Mouse (Mus musculus) heart, adult 2 months (tissue): ENCODE data around the gene Borcs6.

Experiments used
- CTCF ChIP-seq: fragments of 200-600 bp; IDR thresholded peaks from 2 replicates; pipeline ENCODE4 v1.8.1; 2022; ENCODE audit warnings: antibody characterized with exemption, mild to moderate bottlenecking, moderate library complexity
- EP300 ChIP-seq: fragments of 200-500 bp; IDR thresholded peaks from 2 replicates; pipeline ENCODE4 v1.6.1; 2011; ENCODE audit warnings: low read depth, low read length, control low read depth; ENCODE audit not compliant: insufficient read depth

- TF ChIP-seq CTCF (no peak), EP300 (no peak)
Measured at GRCm38 (mm10) chr11:69095511-69096231, 36.2 kb downstream of the Borcs6 start.
